Mouse (Mus musculus) layer of hippocampus, postnatal 36 days (tissue): ENCODE measurements around the gene Trank1. TPM values are rescaled to one million over a fixed set of nuclear protein-coding genes. Genes with fewer than 3 reads are reported as not detected.

Source experiments
- DNase-seq, 2 experiments: peaks; one replicate each; pipeline ENCODE4 v3.0.0; 2022
- total RNA-seq, 2 experiments: library from RNA; stranded (reverse); gene quantifications; 2 replicates each; pipeline ENCODE4 v1.2.3; 2021

The Trank1 gene
- total RNA-seq, 2 experiments from 2014 or later = 201 to 218 TPM

DNA sequence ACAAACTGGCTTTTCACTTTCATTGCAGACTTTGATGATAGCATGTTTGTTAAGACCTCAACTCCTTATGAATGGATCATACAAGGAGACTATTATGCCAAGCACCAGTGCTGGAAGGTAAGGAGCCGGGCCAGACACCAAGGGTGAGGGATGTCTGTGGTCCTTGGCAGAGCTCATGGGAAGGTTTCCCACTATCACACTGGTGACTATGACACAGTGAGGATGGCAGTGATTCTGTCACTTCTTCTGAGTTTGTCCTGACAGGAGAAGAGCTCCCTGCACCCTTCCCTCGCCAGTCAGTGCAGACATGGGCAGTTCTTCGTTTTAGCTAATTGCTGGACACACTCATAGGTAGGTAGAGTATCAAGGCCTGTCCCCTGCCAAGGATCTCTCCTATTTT, 71.5 kb downstream of the Trank1 start:
- DNase-seq = no peak

- DNase-seq = peak; percentile 19 to 30
Observed at GRCm38 (mm10) chr9:111383756-111384155, 72.2 kb downstream of the Trank1 start.

GRCm38 (mm10) chr9:111385526-111386491, 74.3 kb downstream of the Trank1 start:
- DNase-seq = no peak

GRCm38 (mm10) chr9:111386569-111386968, 75.0 kb downstream of the Trank1 start:
- DNase-seq = no peak

DNA sequence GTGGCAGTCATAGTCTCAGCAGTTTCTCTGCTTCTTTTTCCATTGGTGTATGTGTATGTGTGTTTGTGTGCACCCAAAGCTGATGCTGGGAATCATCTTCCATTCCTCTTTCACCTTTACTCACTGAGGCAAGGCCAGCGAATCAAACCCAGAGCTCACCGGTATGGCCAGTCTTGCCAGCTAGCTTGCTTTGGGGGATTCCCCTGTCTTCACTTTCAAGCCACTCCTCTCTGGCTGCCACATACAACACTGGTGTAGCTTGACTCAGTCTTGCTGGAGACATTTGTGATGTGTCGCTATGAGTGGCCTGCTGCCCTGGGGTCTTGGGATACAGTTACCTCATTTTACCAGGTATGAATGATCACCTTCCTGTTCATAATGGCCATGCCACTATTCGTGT, 76.0 kb downstream of the Trank1 start:
- no peak for DNase-seq

DNA sequence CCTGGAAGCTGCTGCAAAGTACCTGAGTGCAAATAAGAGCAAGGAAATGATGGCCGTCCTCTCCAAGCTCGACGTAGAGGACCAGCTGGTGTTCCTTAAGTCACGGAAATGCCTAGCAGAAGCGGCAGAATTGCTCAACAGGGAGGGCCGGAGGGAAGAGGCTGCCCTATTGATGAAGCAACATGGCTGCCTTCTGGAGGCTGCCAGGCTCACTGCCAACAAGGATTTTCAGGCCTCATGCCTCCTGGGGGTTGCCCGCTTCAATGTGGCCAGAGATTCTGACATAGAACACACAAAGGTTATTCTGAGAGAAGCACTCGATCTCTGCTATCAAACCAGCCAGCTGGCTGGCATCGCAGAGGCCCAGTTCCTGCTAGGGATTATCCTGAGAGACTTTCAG, 78.5 kb downstream of the Trank1 start:
- DNase-seq = no peak

DNA sequence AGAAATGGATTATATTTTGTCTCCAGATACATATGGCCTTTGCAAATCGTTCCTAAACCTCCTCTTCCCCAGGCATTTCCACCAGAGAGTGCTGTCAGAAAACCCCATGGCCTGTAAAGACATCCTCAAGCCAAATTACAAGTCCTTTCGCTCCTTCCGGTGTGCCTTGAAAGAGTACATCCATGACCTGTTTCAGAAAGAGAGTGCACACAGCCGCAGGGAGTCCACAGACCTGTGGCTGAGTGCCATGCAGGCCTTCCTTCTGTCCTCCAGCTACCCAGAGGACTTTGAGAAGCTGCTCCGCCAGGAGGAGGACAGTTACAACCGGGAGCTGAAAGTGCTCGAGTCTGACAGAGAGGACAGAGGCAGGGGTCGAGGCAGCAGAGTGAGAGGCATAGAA, 79.5 kb downstream of the Trank1 start:
- no peak for DNase-seq

GRCm38 (mm10) chr9:111391926-111392442, 80.4 kb downstream of the Trank1 start:
- no peak for DNase-seq

DNA sequence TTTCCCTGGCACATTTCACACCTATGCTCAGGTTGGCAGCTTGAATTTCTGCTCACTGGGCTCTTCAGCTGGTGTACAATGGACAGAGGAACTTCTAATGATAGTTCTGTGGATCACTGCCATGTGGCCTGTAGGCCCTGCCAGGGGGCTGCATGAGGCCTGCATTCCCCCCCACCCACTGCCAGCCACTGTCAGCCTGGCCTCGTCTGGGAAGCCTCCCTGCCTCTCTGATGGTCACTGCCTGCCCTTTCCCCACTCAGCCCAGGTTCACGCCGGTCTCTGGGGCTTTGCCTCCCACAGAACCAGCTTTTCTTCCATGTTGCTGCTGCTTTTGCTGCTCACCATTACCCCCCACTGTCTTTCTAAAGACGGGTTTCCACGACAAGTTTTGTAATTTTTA, 83.7 kb downstream of the Trank1 start:
- DNase-seq = no peak

DNA sequence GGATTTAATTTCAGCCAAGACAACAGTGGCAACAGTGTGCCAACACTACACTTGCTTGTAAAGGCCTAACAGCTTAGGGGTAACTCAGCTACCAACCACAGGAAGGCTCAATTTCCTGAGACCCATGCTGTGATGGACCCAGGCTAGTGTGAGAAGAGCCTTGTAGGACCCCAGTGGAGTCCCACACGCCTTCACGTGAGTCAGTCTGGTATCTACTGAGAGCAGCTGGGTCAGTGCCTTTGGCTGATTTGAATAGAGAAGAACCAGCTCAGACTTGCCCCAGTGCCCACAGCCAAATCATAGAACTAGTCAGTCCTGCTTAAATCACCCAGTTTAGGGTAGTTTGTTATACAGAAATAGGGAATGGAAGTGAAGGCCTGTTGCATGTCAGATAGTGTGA, 86.5 kb downstream of the Trank1 start:
- no peak for DNase-seq

DNA sequence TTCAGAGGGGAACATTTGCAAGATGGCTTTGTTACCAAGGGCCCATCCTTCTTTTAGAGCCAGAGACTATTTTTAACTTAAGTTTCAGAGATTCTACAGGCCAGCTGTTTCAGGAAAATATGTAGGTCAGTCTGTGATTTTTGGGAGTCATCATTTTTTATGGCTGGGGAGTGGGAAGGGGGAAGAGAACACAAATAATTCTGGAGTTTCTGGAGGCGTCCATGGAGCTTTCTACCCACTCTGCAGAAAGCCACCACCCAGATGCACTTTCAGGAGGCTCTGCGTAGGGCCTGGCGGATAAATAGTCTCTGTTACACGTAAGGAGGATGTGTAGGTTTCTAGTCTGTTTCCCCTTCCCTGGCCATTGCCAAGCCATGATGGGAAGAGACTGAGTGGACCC, 88.5 kb downstream of the Trank1 start:
- DNase-seq = no peak

- no peak for DNase-seq
Observed at GRCm38 (mm10) chr9:111403159-111403558, 91.6 kb downstream of the Trank1 start.

DNA sequence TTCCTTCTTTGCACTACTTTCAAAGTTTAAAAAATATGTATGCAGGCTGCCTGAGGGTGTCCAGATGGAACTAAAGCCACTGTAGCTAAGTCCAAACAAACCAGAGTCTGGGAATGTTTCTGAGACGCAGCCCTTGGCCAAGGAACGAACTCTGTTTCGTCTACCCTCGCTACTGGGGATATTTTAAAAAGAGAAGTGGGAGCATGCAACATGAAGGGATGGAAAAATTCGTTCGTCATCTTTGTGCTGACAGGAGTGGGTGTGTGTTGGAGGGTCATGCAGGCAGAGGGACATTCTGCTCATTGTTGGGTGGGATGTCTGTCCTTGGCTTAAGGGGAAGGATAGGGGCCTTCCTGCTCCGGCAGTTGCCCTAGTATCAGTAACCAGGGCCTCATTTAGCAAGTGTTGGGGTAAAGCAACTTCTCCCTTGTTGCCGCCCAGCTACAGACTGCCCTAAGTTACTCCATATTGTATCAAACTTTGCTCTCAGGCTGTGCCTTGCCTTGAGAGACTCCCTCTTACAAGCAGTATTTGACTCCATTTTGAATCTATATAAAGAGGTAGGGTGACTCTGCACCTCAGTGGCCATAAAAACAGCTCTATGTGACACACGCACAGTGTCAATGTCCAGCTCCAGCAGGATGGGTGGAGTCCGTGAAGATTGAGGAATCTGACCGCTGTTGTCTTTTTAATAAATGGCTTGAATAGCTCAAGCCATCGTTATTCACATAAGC, 93.0 kb downstream of the Trank1 start:
- no peak for DNase-seq

DNA sequence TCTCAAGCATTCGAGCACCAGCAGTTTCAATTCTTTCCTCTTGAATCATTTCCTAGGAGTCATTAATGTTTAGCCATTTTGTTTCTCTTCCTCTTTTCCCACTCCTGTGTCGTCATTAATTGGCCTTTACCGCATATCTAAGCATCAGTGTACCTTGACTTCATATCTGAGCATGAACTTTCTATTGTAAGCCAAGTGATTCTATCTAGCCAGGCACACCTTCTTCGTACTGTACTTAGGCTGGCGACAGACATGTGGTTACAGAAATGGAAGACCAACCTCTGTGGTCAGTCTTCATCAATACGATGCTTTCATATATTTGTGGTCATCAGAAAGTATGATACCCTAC, 93.5 kb downstream of the Trank1 start:
- DNase-seq = no peak

DNA sequence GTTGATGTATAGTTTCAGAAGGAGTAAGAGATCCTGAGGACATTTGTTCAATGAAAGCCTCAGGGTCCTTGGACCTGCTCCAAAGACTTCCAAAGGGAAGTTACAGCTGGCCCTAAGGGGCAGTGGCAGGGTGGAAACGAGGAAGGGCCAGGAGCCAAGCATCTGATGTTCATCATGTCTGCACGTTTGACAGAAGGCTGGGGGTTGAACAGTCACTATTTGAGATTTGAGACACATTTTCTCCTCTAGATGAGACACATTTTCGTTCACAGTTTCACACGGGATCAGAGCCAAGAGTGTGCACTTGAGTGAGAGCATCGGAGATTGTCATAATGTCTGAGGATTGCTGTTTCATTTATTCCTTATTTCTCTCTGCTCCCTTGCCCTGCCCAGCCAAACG, 96.5 kb downstream of the Trank1 start:
- peak in 1 of 2 experiments; percentile 27 for DNase-seq

- peak in 1 of 2 experiments; percentile 21 for DNase-seq
Observed at GRCm38 (mm10) chr9:111408427-111408826, 96.9 kb downstream of the Trank1 start.

GRCm38 (mm10) chr9:111412471-111413160, 101.1 kb downstream of the Trank1 start:
- DNase-seq = peak; percentile 68 to 71

- no peak for DNase-seq
Observed at GRCm38 (mm10) chr9:111421862-111422261, 110.3 kb downstream of the Trank1 start.

GRCm38 (mm10) chr9:111422567-111422966, 111.0 kb downstream of the Trank1 start:
- DNase-seq = no peak

- DNase-seq = no peak
Observed at GRCm38 (mm10) chr9:111425113-111425512, 113.6 kb downstream of the Trank1 start.

GRCm38 (mm10) chr9:111425952-111426351, 114.4 kb downstream of the Trank1 start:
- no peak for DNase-seq

GRCm38 (mm10) chr9:111427891-111428555, 116.5 kb downstream of the Trank1 start:
- DNase-seq = no peak
